Mouse (Mus musculus) hindbrain, embryonic 13.5 days (tissue): ENCODE data around the gene Syt12. TPM values are rescaled to one million over a fixed set of nuclear protein-coding genes. Genes with fewer than 3 reads are reported as not detected.

ENCODE experiments used
- ATAC-seq: fragments of 200-750 bp; cut with Nextera tagmentation; 2 replicates; pipeline ENCODE4 v1.8.0; 2017; ENCODE audit warnings: moderate TSS enrichment; ENCODE audit not compliant: low FRiP score
- H3K27ac ChIP-seq: fragments of 300-500 bp; sonication (generic); 2 replicates; pipeline ENCODE4 v1.5.1; 2015; ENCODE audit warnings: inconsistent platforms, mild to moderate bottlenecking, moderate library complexity
- H3K27me3 ChIP-seq: fragments of 300-500 bp; sonication (generic); 2 replicates; pipeline ENCODE4 v1.6.1; 2015; ENCODE audit warnings: mild to moderate bottlenecking, inconsistent platforms
- H3K36me3 ChIP-seq: fragments of 300-500 bp; sonication (generic); 2 replicates; pipeline ENCODE4 v1.6.1; 2015; ENCODE audit warnings: mild to moderate bottlenecking, inconsistent platforms
- H3K4me1 ChIP-seq: fragments of 300-500 bp; sonication (generic); replicated peaks from 2 replicates; pipeline ENCODE4 v1.6.1; 2015; ENCODE audit warnings: inconsistent platforms
- H3K4me2 ChIP-seq: fragments of 300-500 bp; sonication (generic); 2 replicates; pipeline ENCODE4 v1.6.1; 2015; ENCODE audit warnings: inconsistent platforms, mild to moderate bottlenecking, moderate library complexity
- H3K4me3 ChIP-seq: fragments of 300-500 bp; sonication (generic); 2 replicates; pipeline ENCODE4 v1.5.1; 2015; ENCODE audit warnings: mild to moderate bottlenecking, inconsistent platforms
- H3K9ac ChIP-seq: fragments of 300-500 bp; sonication (generic); 2 replicates; pipeline ENCODE4 v1.6.1; 2015; ENCODE audit warnings: mild to moderate bottlenecking, inconsistent platforms
- H3K9me3 ChIP-seq: fragments of 300-500 bp; sonication (generic); 2 replicates; pipeline ENCODE4 v1.6.1; 2016; ENCODE audit warnings: inconsistent platforms
- WGBS: fragments of 180-500 bp; shearing (Covaris S2); methylation state at CpG from one replicate; pipeline ENCODE4 v1.1.7; 2015; 5-methylcytosine and 5-hydroxymethylcytosine counted together
- polyA plus RNA-seq: library from polyadenylated mRNA; unstranded; fragments of >200 nt; fragmentation: Nextera tagmentation; extraction: Ambion mirVana; gene quantifications from 2 replicates; pipeline ENCODE4 v1.2.1, GENCODE M21; 2015

Gene Syt12
- polyA plus RNA-seq, 1 experiment from 2014 or later, result 2.9 TPM

GRCm38 (mm10) chr19:4438791-4439160 is 38.5 kb downstream of the Syt12 start:
- Histone ChIP-seq H3K36me3 (no peaks in the 10 kb centered on the region), H3K9me3 (no peaks in the 10 kb centered on the region), H3K4me1 (peaks cover 19% of the 10 kb centered on the region), H3K27me3 (peaks cover 35% of the 10 kb centered on the region), H3K27ac (no peak overlapping the region), H3K9ac (peak overlapping the region; percentile 66), H3K4me2 (peak overlapping the region; percentile 84), H3K4me3 (peak overlapping the region; percentile 44)
- ATAC-seq, result no peak
- WGBS, result 11% methylated on average over 8 of the region's 8 CpGs

GRCm38 (mm10) chr19:4437886-4438285 is 39.4 kb downstream of the Syt12 start:
- H3K27me3 ChIP-seq, result peaks cover 35% of the 10 kb centered on the region
- no peak overlapping the region for H3K4me3 ChIP-seq
- no peaks in the 10 kb centered on the region for H3K36me3 ChIP-seq
- no peak overlapping the region for H3K27ac ChIP-seq
- H3K9me3 ChIP-seq, result no peaks in the 10 kb centered on the region
- no peak overlapping the region for H3K9ac ChIP-seq
- ATAC-seq, result no peak
- peaks cover 19% of the 10 kb centered on the region for H3K4me1 ChIP-seq
- H3K4me2 ChIP-seq, result no peak overlapping the region
- WGBS, result 74% methylated on average over 6 of the region's 6 CpGs

DNA sequence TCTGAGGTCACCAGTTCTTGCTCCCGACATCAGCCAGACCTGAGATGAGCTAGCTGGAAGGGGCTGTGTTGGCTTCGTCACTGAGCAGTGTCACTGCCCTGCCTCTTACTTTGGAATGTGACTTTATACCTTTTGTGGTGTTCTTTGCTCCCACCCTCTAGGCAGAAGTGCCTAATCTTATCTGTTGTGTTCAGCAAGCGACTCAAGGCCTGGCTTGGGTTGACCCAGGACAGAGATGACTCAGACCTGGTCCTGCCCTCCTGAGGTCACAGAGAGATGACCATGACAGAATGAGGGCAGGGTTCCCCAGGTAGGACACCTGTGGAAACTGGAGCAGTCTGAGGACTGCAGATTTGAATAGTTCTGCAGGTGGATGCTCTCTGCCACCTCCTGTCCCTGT is 41.0 kb downstream of the Syt12 start:
- Histone ChIP-seq H3K27me3 (peaks cover 35% of the 10 kb centered on the region), H3K9ac (no peak overlapping the region), H3K4me1 (peaks cover 14% of the 10 kb centered on the region), H3K9me3 (no peaks in the 10 kb centered on the region), H3K4me2 (no peak overlapping the region), H3K4me3 (no peak overlapping the region), H3K36me3 (no peaks in the 10 kb centered on the region), H3K27ac (no peak overlapping the region)
- ATAC-seq, result no peak
- WGBS, result 90% methylated on average over 3 of the region's 3 CpGs

GRCm38 (mm10) chr19:4434999-4435398 is 42.2 kb downstream of the Syt12 start:
- no peak overlapping the region for H3K27ac ChIP-seq
- H3K4me1 ChIP-seq, result peaks cover 12% of the 10 kb centered on the region
- ATAC-seq, result no peak
- WGBS, result 92% methylated on average over 1 of the region's 1 CpGs
- no peak overlapping the region for H3K4me3 ChIP-seq
- H3K9me3 ChIP-seq, result no peaks in the 10 kb centered on the region
- H3K4me2 ChIP-seq, result no peak overlapping the region
- no peaks in the 10 kb centered on the region for H3K36me3 ChIP-seq
- no peak overlapping the region for H3K9ac ChIP-seq
- peaks cover 25% of the 10 kb centered on the region for H3K27me3 ChIP-seq

GRCm38 (mm10) chr19:4433756-4434155 is 43.5 kb downstream of the Syt12 start:
- no peak overlapping the region for H3K4me3 ChIP-seq
- no peaks in the 10 kb centered on the region for H3K4me1 ChIP-seq
- H3K27me3 ChIP-seq, result peaks cover 12% of the 10 kb centered on the region
- H3K9ac ChIP-seq, result no peak overlapping the region
- no peak for ATAC-seq
- no peaks in the 10 kb centered on the region for H3K36me3 ChIP-seq
- H3K4me2 ChIP-seq, result no peak overlapping the region
- WGBS, result 88% methylated on average over 1 of the region's 1 CpGs
- H3K27ac ChIP-seq, result no peak overlapping the region
- no peaks in the 10 kb centered on the region for H3K9me3 ChIP-seq

- Histone ChIP-seq H3K27me3 (no peaks in the 10 kb centered on the region), H3K4me3 (no peak overlapping the region), H3K4me2 (no peak overlapping the region), H3K9me3 (no peaks in the 10 kb centered on the region), H3K36me3 (no peaks in the 10 kb centered on the region), H3K4me1 (no peaks in the 10 kb centered on the region), H3K27ac (no peak overlapping the region), H3K9ac (no peak overlapping the region)
- ATAC-seq, result no peak
- 86% methylated on average over 4 of the region's 4 CpGs for whole genome bisulfite sequencing
Observed at GRCm38 (mm10) chr19:4430091-4430620, 47.1 kb downstream of the Syt12 start.

- no peak overlapping the region for H3K4me3 ChIP-seq
- no peaks in the 10 kb centered on the region for H3K36me3 ChIP-seq
- no peak for ATAC-seq
- no peak overlapping the region for H3K27ac ChIP-seq
- H3K4me1 ChIP-seq, result no peaks in the 10 kb centered on the region
- WGBS, result 74% methylated on average over 19 of the region's 19 CpGs
- H3K27me3 ChIP-seq, result no peaks in the 10 kb centered on the region
- no peak overlapping the region for H3K9ac ChIP-seq
- H3K4me2 ChIP-seq, result no peak overlapping the region
- no peaks in the 10 kb centered on the region for H3K9me3 ChIP-seq
Observed at GRCm38 (mm10) chr19:4425610-4426366, 51.5 kb downstream of the Syt12 start.

GRCm38 (mm10) chr19:4423021-4423420 is 54.2 kb downstream of the Syt12 start:
- Histone ChIP-seq H3K27me3 (no peaks in the 10 kb centered on the region), H3K4me2 (no peak overlapping the region), H3K4me1 (no peaks in the 10 kb centered on the region), H3K9ac (no peak overlapping the region), H3K27ac (no peak overlapping the region), H3K36me3 (no peaks in the 10 kb centered on the region), H3K4me3 (no peak overlapping the region), H3K9me3 (no peaks in the 10 kb centered on the region)
- WGBS, result 78% methylated on average over 3 of the region's 3 CpGs
- ATAC-seq, result no peak

DNA sequence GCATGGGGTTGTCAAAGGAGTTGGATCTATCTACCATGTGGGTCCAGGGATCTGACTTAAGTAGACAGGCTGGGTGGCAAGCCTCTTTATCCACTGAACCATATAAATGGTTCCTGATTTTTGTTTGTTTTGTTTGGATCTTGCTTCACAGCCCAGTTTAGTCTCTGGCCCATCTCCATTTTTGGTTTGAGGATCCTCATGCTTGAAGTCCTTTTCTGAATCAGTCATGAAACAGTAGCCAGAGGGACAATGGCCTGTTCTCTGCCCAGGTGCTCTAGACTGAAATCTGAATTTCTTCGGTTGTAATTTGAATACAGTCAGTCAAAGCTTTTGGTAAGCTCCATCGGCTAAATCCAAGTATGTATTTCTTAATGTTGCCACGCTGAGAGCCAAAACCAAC is 54.7 kb downstream of the Syt12 start:
- H3K4me3 ChIP-seq, result no peak overlapping the region
- H3K27ac ChIP-seq, result no peak overlapping the region
- H3K9me3 ChIP-seq, result no peaks in the 10 kb centered on the region
- ATAC-seq, result no peak
- no peaks in the 10 kb centered on the region for H3K4me1 ChIP-seq
- no peaks in the 10 kb centered on the region for H3K27me3 ChIP-seq
- 96% methylated on average over 3 of the region's 3 CpGs for WGBS
- H3K36me3 ChIP-seq, result no peaks in the 10 kb centered on the region
- no peak overlapping the region for H3K4me2 ChIP-seq
- H3K9ac ChIP-seq, result no peak overlapping the region

DNA sequence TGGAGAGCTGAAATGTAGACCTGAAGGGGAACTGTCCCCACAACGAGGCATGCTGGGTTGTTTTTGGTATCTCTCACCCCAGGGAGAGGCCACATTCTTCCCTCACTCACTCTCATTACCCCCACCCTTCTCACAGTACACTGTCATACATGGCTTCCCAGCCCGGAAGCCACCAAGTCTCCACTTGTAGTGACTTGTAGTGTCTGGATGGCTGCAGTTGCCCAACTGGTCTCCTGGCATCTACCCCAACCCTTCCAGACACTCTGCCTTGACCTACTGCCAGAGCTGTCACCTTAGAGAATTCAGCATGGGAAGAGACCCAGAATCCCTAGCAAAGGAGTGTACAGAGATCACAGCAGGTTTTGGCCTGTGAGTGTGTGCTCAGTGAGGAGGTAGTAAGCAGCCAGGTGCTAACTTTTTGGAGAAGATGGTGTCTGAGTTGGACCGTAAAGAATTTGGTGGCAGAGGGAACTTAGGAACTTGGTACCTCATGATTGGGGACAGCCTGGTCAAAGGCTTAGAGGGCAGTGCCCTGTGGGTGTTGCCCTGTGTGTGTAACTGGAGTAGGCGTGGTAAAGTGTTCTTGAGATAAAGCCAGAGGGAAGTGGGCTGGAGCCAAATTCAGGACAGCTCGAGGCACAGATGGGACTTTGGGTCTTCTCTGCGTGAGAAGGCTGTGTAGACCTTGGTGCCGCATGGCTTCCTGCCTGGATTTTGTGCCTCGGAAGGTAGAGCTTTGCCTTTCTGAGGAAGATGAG is 56.9 kb downstream of the Syt12 start:
- WGBS, result 90% methylated on average over 8 of the region's 8 CpGs
- H3K27ac ChIP-seq, result no peak overlapping the region
- no peak overlapping the region for H3K9ac ChIP-seq
- H3K36me3 ChIP-seq, result no peaks in the 10 kb centered on the region
- no peak overlapping the region for H3K4me2 ChIP-seq
- no peaks in the 10 kb centered on the region for H3K27me3 ChIP-seq
- no peaks in the 10 kb centered on the region for H3K9me3 ChIP-seq
- no peaks in the 10 kb centered on the region for H3K4me1 ChIP-seq
- no peak for ATAC-seq
- H3K4me3 ChIP-seq, result no peak overlapping the region

GRCm38 (mm10) chr19:4419711-4420110 is 57.5 kb downstream of the Syt12 start:
- WGBS, result 95% methylated on average over 5 of the region's 5 CpGs

DNA sequence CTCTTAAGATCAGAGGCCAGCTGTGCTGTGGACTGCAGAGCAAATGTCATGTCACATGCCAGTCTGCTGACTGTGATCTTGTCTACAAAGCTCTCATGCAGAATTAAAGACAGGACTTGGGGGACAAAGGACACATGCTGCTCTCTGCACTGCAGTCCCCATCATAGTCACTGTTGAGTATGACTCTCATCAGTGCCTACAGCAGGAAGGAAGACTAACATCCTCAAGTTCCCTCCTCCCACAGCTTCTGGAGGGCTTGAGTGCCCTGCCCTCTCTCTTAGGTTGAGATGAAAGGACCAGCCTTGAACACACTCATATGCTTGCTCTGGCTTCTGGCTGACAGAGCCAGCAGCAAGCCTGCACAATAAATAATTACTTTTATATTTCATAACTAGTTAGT is 59.5 kb downstream of the Syt12 start:
- Histone ChIP-seq H3K9ac (no peak overlapping the region), H3K4me1 (no peaks in the 10 kb centered on the region), H3K4me2 (no peak overlapping the region), H3K4me3 (no peak overlapping the region), H3K9me3 (no peaks in the 10 kb centered on the region), H3K36me3 (no peaks in the 10 kb centered on the region), H3K27me3 (no peaks in the 10 kb centered on the region), H3K27ac (no peak overlapping the region)
- no peak for ATAC-seq

More at GRCm38 (mm10) chr19:4419711-4420110, 57.5 kb downstream of the Syt12 start:
- H3K36me3 ChIP-seq, result no peaks in the 10 kb centered on the region
- H3K27ac ChIP-seq, result no peak overlapping the region
- no peaks in the 10 kb centered on the region for H3K9me3 ChIP-seq
- H3K9ac ChIP-seq, result no peak overlapping the region
- no peak overlapping the region for H3K4me3 ChIP-seq
- H3K27me3 ChIP-seq, result no peaks in the 10 kb centered on the region
- ATAC-seq, result no peak
- H3K4me2 ChIP-seq, result no peak overlapping the region
- H3K4me1 ChIP-seq, result no peaks in the 10 kb centered on the region

DNA sequence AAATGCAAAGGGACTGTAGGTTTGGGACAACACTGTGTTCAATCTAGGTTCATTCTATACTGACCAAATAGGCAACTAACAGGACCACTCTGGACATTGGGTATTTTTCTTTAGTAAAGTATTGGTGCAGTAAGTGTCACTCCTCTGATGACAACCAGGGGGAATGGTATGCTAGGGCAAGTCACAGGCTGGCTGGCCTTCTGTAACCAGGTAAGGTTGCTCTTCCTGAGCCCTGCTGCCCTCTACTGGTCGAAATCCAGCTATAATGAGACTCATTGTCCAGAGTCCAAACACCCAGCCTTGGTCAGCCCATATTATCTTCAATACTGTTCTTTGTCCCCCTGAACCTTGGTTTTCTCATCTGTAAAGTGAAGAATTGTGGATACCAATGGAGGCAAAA is 60.1 kb downstream of the Syt12 start:
- H3K9ac ChIP-seq, result no peak overlapping the region
- 0% methylated on average over 1 of the region's 1 CpGs for WGBS
- H3K27ac ChIP-seq, result no peak overlapping the region
- no peaks in the 10 kb centered on the region for H3K27me3 ChIP-seq
- no peaks in the 10 kb centered on the region for H3K4me1 ChIP-seq
- ATAC-seq, result no peak
- no peak overlapping the region for H3K4me3 ChIP-seq
- H3K36me3 ChIP-seq, result no peaks in the 10 kb centered on the region
- no peaks in the 10 kb centered on the region for H3K9me3 ChIP-seq
- H3K4me2 ChIP-seq, result no peak overlapping the region
